In genomic region chr2:84840748-84841563, GRCm38 (mm10) we compare ENCODE assay signal across 8 mouse cellular contexts. TPM values are rescaled to one million over a fixed set of nuclear protein-coding genes. Genes with fewer than 3 reads are reported as not detected.
DNase-seq lines count a peak whose midpoint lies in the region; ATAC-seq and TF ChIP-seq lines count a peak whose summit lies in the region.

No protein-coding gene starts in this region.

- peak; percentile 85 for DNase-seq in heart, embryonic 10.5 days (ENCODE audit: low spot score)
- no peak for DNase-seq in heart, postnatal 36 days
- DNase-seq in MEL (ENCODE audit: low read depth, low spot score) = peak; percentile 68
- peak; percentile 19 for DNase-seq in heart, postnatal 4 days
- DNase-seq in left cerebral cortex, postnatal 10 days (ENCODE audit: extremely low spot score in 1 of 2, low spot score in 2 of 2) = no peak
- DNase-seq in left cerebral cortex, adult 18-20 months (ENCODE audit: low spot score in 2 of 2) = no peak
- no peak for DNase-seq in lung, adult 18-20 months

- H3K4me1 ChIP-seq in heart, embryonic 10.5 days = peaks cover 40% of the 10 kb centered on the region
- H3K4me1 ChIP-seq in MEL (ENCODE audit: control insufficient read depth in 1 of 2, insufficient read depth in 2 of 2, low read length in 2 of 2) = peaks cover 26 to 32% of the 10 kb centered on the region in 2 experiments

- no peaks in the 10 kb centered on the region for H3K9me3 ChIP-seq in heart, embryonic 10.5 days
- H3K9me3 ChIP-seq in MEL (replicated peaks; ENCODE audit: insufficient read depth, low read length) = no peaks in the 10 kb centered on the region

- ATAC-seq in megakaryocyte, adult 5-6 weeks (ENCODE audit: poor library complexity, severe bottlenecking) = peak; percentile 36

- TF ChIP-seq RAD21 in MEL (IDR thresholded peaks at IDR 0.05; ENCODE audit: low read depth, low read length) = no peak

- H3K4me3 ChIP-seq in heart, embryonic 10.5 days = peak overlapping the region; percentile 87
- H3K4me3 ChIP-seq in MEL (ENCODE audit: control insufficient read depth in 1 of 2, insufficient read depth in 1 of 2, low read depth in 2 of 2, low read length in 2 of 2) = peak overlapping the region; percentile 78 to 96

- TF ChIP-seq EP300 in MEL (IDR thresholded peaks at IDR 0.05; ENCODE audit: low read depth in 1 of 2, low read length in 2 of 2) = no peak

- peak overlapping the region; percentile 88 for H3K9ac ChIP-seq in MEL (ENCODE audit: control insufficient read depth, low read depth, low read length, poor library complexity, severe bottlenecking)

- H3K27ac ChIP-seq in heart, embryonic 10.5 days = peak overlapping the region; percentile 97
- H3K27ac ChIP-seq in MEL (ENCODE audit: control insufficient read depth, low read depth, low read length) = peak overlapping the region; percentile 91

- H3K36me3 ChIP-seq in heart, embryonic 10.5 days = peaks cover 26% of the 10 kb centered on the region
- peaks cover 6 to 40% of the 10 kb centered on the region in 2 experiments for H3K36me3 ChIP-seq in MEL (ENCODE audit: control insufficient read depth in 1 of 2, insufficient read depth in 2 of 2, low read length in 2 of 2)

- TF ChIP-seq POLR2A in MEL (IDR thresholded peaks at IDR 0.05; ENCODE audit: control insufficient read depth in 1 of 2, insufficient read depth in 1 of 2, low read depth in 1 of 2, low read length in 2 of 2, poor library complexity in 1 of 2) = no peak; a peak in 2 of 4 replicates

- intact Hi-C loops in heart, postnatal 36 days (cut with DNase I) = no loop called here
- intact Hi-C loops in left cerebral cortex, postnatal 10 days (cut with DNase I) = no loop called here

- H3K27me3 ChIP-seq in heart, embryonic 10.5 days (ENCODE audit: insufficient read depth, poor library complexity, severe bottlenecking) = peaks cover 12% of the 10 kb centered on the region
- H3K27me3 ChIP-seq in MEL (ENCODE audit: control insufficient read depth in 1 of 2, insufficient read depth in 2 of 2, low read length in 2 of 2) = no peaks in the 10 kb centered on the region

- peaks cover 56% of the 10 kb centered on the region for H3K79me2 ChIP-seq in MEL (ENCODE audit: control insufficient read depth, insufficient read depth, low read length, poor library complexity)

- TF ChIP-seq CTCF in MEL (IDR thresholded peaks at IDR 0.05 in 2 of 3, conservative IDR thresholded peaks at IDR 0.05 in 1 of 3; ENCODE audit: control insufficient read depth in 1 of 3, insufficient read depth in 1 of 3, low read depth in 2 of 3, low read length in 3 of 3, poor library complexity in 1 of 3, severe bottlenecking in 1 of 3) = no peak

- WGBS in heart, embryonic 10.5 days = 6% methylated on average over 17 of the region's 17 CpGs

TF ChIP-seq in MEL, 35 proteins besides CTCF, POLR2A, EP300 and RAD21:
- no peak for TF ChIP-seq ELF1 (IDR thresholded peaks at IDR 0.05; ENCODE audit: low read depth, low read length)
- 0 out of 2 replicates have a peak, but pooled peaks have one; percentile 11 for TF ChIP-seq MYC (IDR thresholded peaks at IDR 0.05; ENCODE audit: low read depth, low read length)
- TF ChIP-seq MXI1 (IDR thresholded peaks at IDR 0.05; ENCODE audit: low read depth, low read length) = no peak
- peak; percentile 57; the same call in 1 of the 2 replicates for TF ChIP-seq CHD1 (IDR thresholded peaks at IDR 0.05; ENCODE audit: low read depth, low read length)

RNA-seq across cellular contexts. Expression of gene Slc43a1, which starts 2.3 kb away (rescaled TPM):
- polyA plus RNA-seq in heart, embryonic 10.5 days (2016; fragmentation: Nextera tagmentation; extraction: Ambion mirVana) = 38.9 and 41.0 TPM in 2 replicates
- total RNA-seq in heart, postnatal 36 days (2021) = 1 to 10 TPM; 2.1 to 2.5 TPM
- 93.3 and 131 TPM in 2 replicates for total RNA-seq in MEL (2012; rRNA removed)
- 100 to 1,000 TPM in 1 of 2 experiments, 10 to 100 TPM in 1; 69.8 to 108 TPM for polyA plus RNA-seq in MEL (2012; ENCODE audit: insufficient read depth in 1 of 2, insufficient read length in 2 of 2, low read depth in 1 of 2, low replicate concordance in 2 of 2, missing spikeins in 1 of 2)
- total RNA-seq in heart, postnatal 4 days (2021) = 1 to 10 TPM; 2.1 to 2.7 TPM
- 3.7 and 5.2 TPM in 2 replicates for total RNA-seq in megakaryocyte, adult 5-6 weeks (2015)
- 1.6 and 3.1 TPM in 2 replicates for total RNA-seq in megakaryocyte, adult 5-6 weeks (2017)
- total RNA-seq in left cerebral cortex, postnatal 10 days (2021) = under 1 TPM; 0.34 to 0.43 TPM
- total RNA-seq in left cerebral cortex, adult 18-20 months (2021) = under 1 TPM; 0.21 to 0.23 TPM

RNA-seq across cellular contexts. Expression of gene Timm10, which starts 14.2 kb away (rescaled TPM):
- 82.9 and 92.9 TPM in 2 replicates for polyA plus RNA-seq in heart, embryonic 10.5 days (2016; fragmentation: Nextera tagmentation; extraction: Ambion mirVana)
- total RNA-seq in heart, postnatal 36 days (2021) = 100 to 1,000 TPM; 105 to 106 TPM
- 165 and 193 TPM in 2 replicates for total RNA-seq in MEL (2012; rRNA removed)
- 100 to 1,000 TPM in 1 of 2 experiments, not detected in 1; 129 TPM for polyA plus RNA-seq in MEL (2012; ENCODE audit: insufficient read depth in 1 of 2, insufficient read length in 2 of 2, low read depth in 1 of 2, low replicate concordance in 2 of 2, missing spikeins in 1 of 2)
- 100 to 1,000 TPM; 107 to 126 TPM for total RNA-seq in heart, postnatal 4 days (2021)
- 17.7 and 18.6 TPM in 2 replicates for total RNA-seq in megakaryocyte, adult 5-6 weeks (2015)
- total RNA-seq in megakaryocyte, adult 5-6 weeks (2017) = 14.2 and 19.8 TPM in 2 replicates
- 10 to 100 TPM; 62.8 to 66.7 TPM for total RNA-seq in left cerebral cortex, postnatal 10 days (2021)
- 10 to 100 TPM; 46.9 to 57.8 TPM for total RNA-seq in left cerebral cortex, adult 18-20 months (2021)

RNA-seq across cellular contexts. Expression of gene Smtnl1, which starts 18.5 kb away (rescaled TPM):
- polyA plus RNA-seq in heart, embryonic 10.5 days (2016; fragmentation: Nextera tagmentation; extraction: Ambion mirVana) = 0.18 and 0.19 TPM in 2 replicates
- not detected for total RNA-seq in heart, postnatal 36 days (2021)
- total RNA-seq in MEL (2012; rRNA removed) = not detected in 2 replicates
- not detected for polyA plus RNA-seq in MEL (2012; ENCODE audit: insufficient read depth in 1 of 2, insufficient read length in 2 of 2, low read depth in 1 of 2, low replicate concordance in 2 of 2, missing spikeins in 1 of 2)
- under 1 TPM; 0.14 TPM for total RNA-seq in heart, postnatal 4 days (2021)
- total RNA-seq in megakaryocyte, adult 5-6 weeks (2015) = not detected in 2 replicates
- not detected in 2 replicates for total RNA-seq in megakaryocyte, adult 5-6 weeks (2017)
- total RNA-seq in left cerebral cortex, postnatal 10 days (2021) = not detected
- not detected for total RNA-seq in left cerebral cortex, adult 18-20 months (2021)

RNA-seq across cellular contexts. Expression of gene Ube2l6, which starts 42.3 kb away (rescaled TPM):
- 51.3 and 65.3 TPM in 2 replicates for polyA plus RNA-seq in heart, embryonic 10.5 days (2016; fragmentation: Nextera tagmentation; extraction: Ambion mirVana)
- 10 to 100 TPM; 36.0 to 38.6 TPM for total RNA-seq in heart, postnatal 36 days (2021)
- total RNA-seq in MEL (2012; rRNA removed) = 8.8 and 17.5 TPM in 2 replicates
- 10 to 100 TPM in 1 of 2 experiments, not detected in 1; 37.0 TPM for polyA plus RNA-seq in MEL (2012; ENCODE audit: insufficient read depth in 1 of 2, insufficient read length in 2 of 2, low read depth in 1 of 2, low replicate concordance in 2 of 2, missing spikeins in 1 of 2)
- 10 to 100 TPM; 23.1 to 51.0 TPM for total RNA-seq in heart, postnatal 4 days (2021)
- total RNA-seq in megakaryocyte, adult 5-6 weeks (2015) = 23.7 and 27.7 TPM in 2 replicates
- 25.2 and 31.5 TPM in 2 replicates for total RNA-seq in megakaryocyte, adult 5-6 weeks (2017)
- total RNA-seq in left cerebral cortex, postnatal 10 days (2021) = 1 to 10 TPM; 6.5 to 6.8 TPM
- 1 to 10 TPM; 8.2 to 8.5 TPM for total RNA-seq in left cerebral cortex, adult 18-20 months (2021)

RNA-seq across cellular contexts. Expression of gene Rtn4rl2, which starts 45.6 kb away (rescaled TPM):
- polyA plus RNA-seq in heart, embryonic 10.5 days (2016; fragmentation: Nextera tagmentation; extraction: Ambion mirVana) = 0.33 and 0.88 TPM in 2 replicates
- 1 to 10 TPM; 2.6 to 3.2 TPM for total RNA-seq in heart, postnatal 36 days (2021)
- total RNA-seq in MEL (2012; rRNA removed) = 0.12 TPM in 1 of 2 replicates, not detected in the other
- polyA plus RNA-seq in MEL (2012; ENCODE audit: insufficient read depth in 1 of 2, insufficient read length in 2 of 2, low read depth in 1 of 2, low replicate concordance in 2 of 2, missing spikeins in 1 of 2) = 1 to 10 TPM in 1 of 2 experiments, not detected in 1; 1.1 TPM
- total RNA-seq in heart, postnatal 4 days (2021) = 1 to 10 TPM; 3.2 to 4.1 TPM
- total RNA-seq in megakaryocyte, adult 5-6 weeks (2015) = not detected in 2 replicates
- not detected in 2 replicates for total RNA-seq in megakaryocyte, adult 5-6 weeks (2017)
- 10 to 100 TPM; 82.1 to 83.8 TPM for total RNA-seq in left cerebral cortex, postnatal 10 days (2021)
- total RNA-seq in left cerebral cortex, adult 18-20 months (2021) = 10 to 100 TPM; 91.9 to 95.9 TPM

Comparison
In these comparisons a context has a peak if more than half of its experiments do, and no peak if none do; other contexts are left out.
1. DNase-seq: peak in heart, embryonic 10.5 days (single experiment), MEL (single experiment) and heart, postnatal 4 days (single experiment); none in heart, postnatal 36 days (0 of 2), left cerebral cortex, postnatal 10 days (0 of 2), left cerebral cortex, adult 18-20 months (0 of 2) and lung, adult 18-20 months (0 of 2).
2. RNA of gene Slc43a1, which starts 2.3 kb away (total RNA-seq): 93.3 to 131 TPM in MEL; 1.6 to 5.2 TPM in megakaryocyte, adult 5-6 weeks, 2.1 to 2.7 TPM in heart, postnatal 4 days, 2.1 to 2.5 TPM in heart, postnatal 36 days, 0.34 to 0.43 TPM in left cerebral cortex, postnatal 10 days and 0.21 to 0.23 TPM in left cerebral cortex, adult 18-20 months; every median in the first group is over 10 times any median in the second.